ENCODE assay signal across 8 mouse cellular contexts in the genomic region with DNA sequence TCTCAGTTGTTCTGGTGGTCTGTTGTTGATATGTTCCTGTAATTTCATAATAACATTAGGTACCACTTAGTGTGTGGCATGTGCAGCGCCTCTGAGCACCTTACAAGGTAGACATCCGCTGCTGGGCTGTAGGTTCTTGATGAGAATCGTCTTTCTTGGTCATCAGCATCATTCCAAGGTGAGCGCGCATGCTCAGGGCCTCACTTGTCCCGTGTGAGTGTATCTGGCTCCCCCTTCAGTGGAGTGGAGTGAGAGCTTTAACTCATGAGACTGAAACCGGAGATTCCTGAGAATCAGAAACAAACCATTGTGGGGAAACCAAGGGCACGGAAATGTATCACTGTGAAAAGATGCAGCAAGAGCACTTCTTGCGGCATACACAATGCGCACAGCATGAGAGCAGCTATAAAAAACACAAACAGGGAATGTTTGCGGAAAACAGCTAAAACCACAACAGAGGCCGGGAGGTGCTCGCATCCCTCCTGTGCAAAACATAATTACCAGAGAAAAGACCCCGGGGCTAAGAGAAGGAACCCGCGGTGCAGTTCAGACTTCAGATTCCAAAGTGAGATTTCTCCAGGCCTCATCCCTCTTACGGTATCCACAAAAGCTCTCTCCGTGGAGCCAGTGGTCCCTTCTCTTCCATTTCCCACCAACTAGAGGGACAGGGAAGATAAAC. TPM values are rescaled to one million over a fixed set of nuclear protein-coding genes. Genes with fewer than 3 reads are reported as not detected.
A peak's percentile ranks its signal among the peaks of the same experiment; 100 is the strongest.
DNase-seq lines count a peak whose midpoint lies in the region; ATAC-seq and TF ChIP-seq lines count a peak whose summit lies in the region.

No protein-coding gene starts in this region.

- ATAC-seq in lung, embryonic 16.5 days (ENCODE audit: low read depth): no peak
- no peak for ATAC-seq in heart, postnatal 0 days (ENCODE audit: insufficient read depth, low read depth)

- no peak overlapping the region for H3K9ac ChIP-seq in lung, embryonic 16.5 days (ENCODE audit: low read length)
- H3K9ac ChIP-seq in heart, postnatal 0 days (replicated peaks; ENCODE audit: low read depth, low read length): no peak overlapping the region

- no peak for DNase-seq in lung, postnatal 14 days
- peak; percentile 66 for DNase-seq in embryonic facial prominence, embryonic 10.5 days (ENCODE audit: low spot score)
- DNase-seq in heart, postnatal 0 days (ENCODE audit: low spot score): peak; percentile 31
- DNase-seq in layer of hippocampus, adult 9-11 months: peak; percentile 16
- DNase-seq in naive thymus-derived CD4-positive, alpha-beta T cell, adult 2 months (ENCODE audit: low read depth): peak; percentile 33
- DNase-seq in thymus, postnatal 25 days: no peak
- no peak for DNase-seq in gastrocnemius, adult 8-10 months (ENCODE audit: low spot score in 2 of 2)

- WGBS in lung, embryonic 16.5 days: 35% methylated on average over 18 of the region's 18 CpGs
- 16% methylated on average over 18 of the region's 18 CpGs for WGBS in embryonic facial prominence, embryonic 10.5 days
- 35% methylated on average over 18 of the region's 18 CpGs for WGBS in heart, postnatal 0 days

- H3K36me3 ChIP-seq in lung, embryonic 16.5 days (ENCODE audit: control insufficient read depth, insufficient read depth, low read length): no peaks in the 10 kb centered on the region
- no peaks in the 10 kb centered on the region for H3K36me3 ChIP-seq in embryonic facial prominence, embryonic 10.5 days (replicated peaks)
- H3K36me3 ChIP-seq in heart, postnatal 0 days (replicated peaks; ENCODE audit: control insufficient read depth, insufficient read depth, low read length): no peaks in the 10 kb centered on the region

- H3K4me1 ChIP-seq in lung, embryonic 16.5 days (replicated peaks; ENCODE audit: control insufficient read depth, insufficient read depth, low read length): no peaks in the 10 kb centered on the region
- peaks cover 11% of the 10 kb centered on the region for H3K4me1 ChIP-seq in embryonic facial prominence, embryonic 10.5 days
- H3K4me1 ChIP-seq in heart, postnatal 0 days (ENCODE audit: control insufficient read depth, insufficient read depth): no peaks in the 10 kb centered on the region

- peak overlapping the region; percentile 22; the same call in 1 of the 2 replicates for H3K4me2 ChIP-seq in lung, embryonic 16.5 days (ENCODE audit: low read depth, low read length)
- no peak overlapping the region; the same call in 1 of the 2 replicates for H3K4me2 ChIP-seq in heart, postnatal 0 days (ENCODE audit: low read depth, low read length)

- TF ChIP-seq CTCF in heart, postnatal 0 days (IDR thresholded peaks at IDR 0.05; ENCODE audit: low read depth): peak; percentile 46

- no peak overlapping the region for H3K4me3 ChIP-seq in lung, embryonic 16.5 days (ENCODE audit: low read length)
- peak overlapping the region; percentile 47 for H3K4me3 ChIP-seq in embryonic facial prominence, embryonic 10.5 days
- no peak overlapping the region for H3K4me3 ChIP-seq in heart, postnatal 0 days (ENCODE audit: low read depth, low read length)

- no peak for TF ChIP-seq EP300 in heart, postnatal 0 days (IDR thresholded peaks at IDR 0.05; ENCODE audit: low read depth)

- no peaks in the 10 kb centered on the region for H3K27me3 ChIP-seq in lung, embryonic 16.5 days (ENCODE audit: control insufficient read depth, insufficient read depth, low read depth, low read length)
- H3K27me3 ChIP-seq in embryonic facial prominence, embryonic 10.5 days (replicated peaks; ENCODE audit: low read depth, poor library complexity, severe bottlenecking): no peaks in the 10 kb centered on the region
- H3K27me3 ChIP-seq in heart, postnatal 0 days (ENCODE audit: control insufficient read depth, insufficient read depth, low read length): no peaks in the 10 kb centered on the region

- no peak overlapping the region for H3K27ac ChIP-seq in lung, embryonic 16.5 days (ENCODE audit: low read length)
- H3K27ac ChIP-seq in embryonic facial prominence, embryonic 10.5 days (replicated peaks): peak overlapping the region; percentile 67
- no peak overlapping the region for H3K27ac ChIP-seq in heart, postnatal 0 days (ENCODE audit: low read depth)

- H3K9me3 ChIP-seq in lung, embryonic 16.5 days (ENCODE audit: control insufficient read depth, low read length): no peaks in the 10 kb centered on the region
- H3K9me3 ChIP-seq in embryonic facial prominence, embryonic 10.5 days: no peaks in the 10 kb centered on the region
- H3K9me3 ChIP-seq in heart, postnatal 0 days (replicated peaks; ENCODE audit: control insufficient read depth, low read length): no peaks in the 10 kb centered on the region

RNA-seq across cellular contexts. Expression of a gene that starts 27.2 kb away (rescaled TPM):
- 49.4 and 53.0 TPM in 2 replicates for polyA plus RNA-seq in lung, embryonic 16.5 days (2015; fragmentation: Nextera tagmentation; extraction: Ambion mirVana)
- 31.8 and 35.0 TPM in 2 replicates for polyA plus RNA-seq in embryonic facial prominence, embryonic 10.5 days (2016; fragmentation: Nextera tagmentation; extraction: Ambion mirVana)
- 22.7 and 46.6 TPM in 2 replicates for total RNA-seq in heart, postnatal 0 days (2014; rRNA removed; ENCODE audit: low replicate concordance)
- 18.1 and 22.3 TPM in 2 replicates for polyA plus RNA-seq in heart, postnatal 0 days (2015; fragmentation: Nextera tagmentation; extraction: Ambion mirVana)
- total RNA-seq in gastrocnemius, adult 8-10 months (2022): 10 to 100 TPM; 35.3 to 49.7 (median 39.9) TPM

Comparison
In these comparisons a context has a peak if more than half of its experiments do, and no peak if none do; other contexts are left out.
1. DNase-seq: peak in embryonic facial prominence, embryonic 10.5 days (single experiment), heart, postnatal 0 days (single experiment), layer of hippocampus, adult 9-11 months (single experiment) and naive thymus-derived CD4-positive, alpha-beta T cell, adult 2 months (single experiment); none in lung, postnatal 14 days (single experiment), thymus, postnatal 25 days (single experiment) and gastrocnemius, adult 8-10 months (0 of 2).